Mouse (Mus musculus): ENCODE results near the gene Elovl7. TPM values are rescaled to one million over a fixed set of nuclear protein-coding genes. Genes with fewer than 3 reads are reported as not detected.

The Elovl7 gene
- 12.3 and 12.5 TPM in 2 replicates for polyA plus RNA-seq (2015; fragmentation: Nextera tagmentation; extraction: Ambion mirVana)

- H3K27ac ChIP-seq (ENCODE audit: low read length): no peak within 1 kb of the TSS
- no peaks in the 10 kb centered on the region for H3K9me3 ChIP-seq (ENCODE audit: control insufficient read depth, low read length)
- under 1% methylated on average over 27 of the region's 40 CpGs for WGBS
- peak within 1 kb of the TSS; percentile 71 for H3K4me3 ChIP-seq (ENCODE audit: low read length)
- peaks cover 5% of the 10 kb centered on the region for H3K27me3 ChIP-seq (ENCODE audit: control insufficient read depth, insufficient read depth, low read depth, low read length)
- peak within 1 kb of the TSS; percentile 97 for H3K4me2 ChIP-seq (ENCODE audit: low read depth, low read length)
- H3K36me3 ChIP-seq (ENCODE audit: control insufficient read depth, insufficient read depth, low read length): no peaks in the 10 kb centered on the region
- peak; percentile 98 for ATAC-seq (ENCODE audit: low read depth)
- peak within 1 kb of the TSS; percentile 80 for H3K9ac ChIP-seq (ENCODE audit: low read length)
- H3K4me1 ChIP-seq (replicated peaks; ENCODE audit: control insufficient read depth, insufficient read depth, low read length): no peaks in the 10 kb centered on the region; the same call in 1 of the 2 replicates
Observed at GRCm38 (mm10) chr13:108214081-108214484, at the start of gene Elovl7. Elovl7 (plus strand) TSS chr13:108214404.

GRCm38 (mm10) chr13:108164621-108165020 is 49.6 kb upstream of the Elovl7 start:
- no peak for ATAC-seq (ENCODE audit: low read depth)
- 86% methylated on average over 3 of the region's 3 CpGs for WGBS

DNA sequence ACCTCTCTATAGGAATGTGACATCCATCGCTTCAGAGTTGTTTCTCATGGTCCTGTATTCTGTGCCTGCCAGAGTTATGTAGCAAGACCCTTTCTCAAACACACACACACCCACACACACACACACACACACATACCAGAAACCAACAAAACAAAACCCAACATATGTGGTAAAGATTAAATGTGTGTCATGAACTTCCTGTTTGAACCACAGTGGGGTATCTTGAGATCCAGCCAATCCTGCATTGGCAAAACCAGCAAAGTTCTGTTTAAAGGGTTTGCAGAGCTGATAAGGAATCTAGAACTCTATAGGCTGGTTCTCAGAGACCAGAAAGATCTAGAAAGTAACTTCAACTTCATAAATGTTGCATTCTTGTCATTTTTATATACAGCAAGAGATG is 44.2 kb upstream of the Elovl7 start:
- WGBS: 86% methylated on average over 1 of the region's 1 CpGs
- Histone ChIP-seq H3K36me3 (ENCODE audit: control insufficient read depth, insufficient read depth, low read length) (peaks cover 2% of the 10 kb centered on the region; the same call in 1 of the 2 replicates), H3K9me3 (ENCODE audit: control insufficient read depth, low read length) (no peaks in the 10 kb centered on the region), H3K4me2 (ENCODE audit: low read depth, low read length) (no peak overlapping the region), H3K4me3 (ENCODE audit: low read length) (no peak overlapping the region), H3K27me3 (ENCODE audit: control insufficient read depth, insufficient read depth, low read depth, low read length) (no peaks in the 10 kb centered on the region), H3K9ac (ENCODE audit: low read length) (no peak overlapping the region), H3K4me1 (replicated peaks; ENCODE audit: control insufficient read depth, insufficient read depth, low read length) (no peaks in the 10 kb centered on the region), H3K27ac (ENCODE audit: low read length) (no peak overlapping the region)
- no peak for ATAC-seq (ENCODE audit: low read depth)

More at GRCm38 (mm10) chr13:108164621-108165020, 49.6 kb upstream of the Elovl7 start:
- no peak overlapping the region for H3K27ac ChIP-seq (ENCODE audit: low read length)
- no peaks in the 10 kb centered on the region for H3K9me3 ChIP-seq (ENCODE audit: control insufficient read depth, low read length)
- H3K27me3 ChIP-seq (ENCODE audit: control insufficient read depth, insufficient read depth, low read depth, low read length): no peaks in the 10 kb centered on the region
- H3K9ac ChIP-seq (ENCODE audit: low read length): no peak overlapping the region
- no peak overlapping the region for H3K4me2 ChIP-seq (ENCODE audit: low read depth, low read length)
- no peaks in the 10 kb centered on the region; the same call in 1 of the 2 replicates for H3K36me3 ChIP-seq (ENCODE audit: control insufficient read depth, insufficient read depth, low read length)
- peaks cover 3% of the 10 kb centered on the region for H3K4me1 ChIP-seq (replicated peaks; ENCODE audit: control insufficient read depth, insufficient read depth, low read length)
- no peak overlapping the region for H3K4me3 ChIP-seq (ENCODE audit: low read length)

GRCm38 (mm10) chr13:108170511-108170910 is 43.7 kb upstream of the Elovl7 start:
- no peak overlapping the region for H3K4me3 ChIP-seq (ENCODE audit: low read length)
- WGBS: 82% methylated on average over 8 of the region's 8 CpGs
- H3K9ac ChIP-seq (ENCODE audit: low read length): no peak overlapping the region
- peaks cover 4% of the 10 kb centered on the region; the same call in 1 of the 2 replicates for H3K36me3 ChIP-seq (ENCODE audit: control insufficient read depth, insufficient read depth, low read length)
- H3K4me1 ChIP-seq (replicated peaks; ENCODE audit: control insufficient read depth, insufficient read depth, low read length): no peaks in the 10 kb centered on the region
- no peak overlapping the region for H3K4me2 ChIP-seq (ENCODE audit: low read depth, low read length)
- no peaks in the 10 kb centered on the region for H3K27me3 ChIP-seq (ENCODE audit: control insufficient read depth, insufficient read depth, low read depth, low read length)
- H3K9me3 ChIP-seq (ENCODE audit: control insufficient read depth, low read length): no peaks in the 10 kb centered on the region
- ATAC-seq (ENCODE audit: low read depth): no peak
- no peak overlapping the region for H3K27ac ChIP-seq (ENCODE audit: low read length)

DNA sequence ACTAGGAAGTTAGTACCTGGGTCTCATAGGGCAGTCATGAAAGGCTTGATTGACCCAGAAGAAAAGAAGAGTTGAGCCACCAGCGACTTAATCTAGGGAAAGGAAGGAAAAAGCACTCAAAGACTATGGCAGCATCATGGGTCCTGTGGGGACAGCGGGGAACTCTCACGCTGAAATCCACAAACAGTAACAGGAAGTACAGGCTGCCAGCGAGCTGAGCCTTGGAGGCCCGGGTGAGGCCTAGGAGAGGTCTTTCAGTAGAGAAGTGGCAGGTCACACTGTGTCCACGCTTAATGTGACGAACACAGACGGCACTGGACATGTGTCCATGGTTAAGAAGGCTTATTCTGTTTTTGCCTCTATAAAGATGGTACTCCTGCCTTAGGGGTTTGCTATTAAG is 34.6 kb upstream of the Elovl7 start:
- no peaks in the 10 kb centered on the region for H3K27me3 ChIP-seq (ENCODE audit: control insufficient read depth, insufficient read depth, low read depth, low read length)
- ATAC-seq (ENCODE audit: low read depth): no peak
- no peaks in the 10 kb centered on the region for H3K4me1 ChIP-seq (replicated peaks; ENCODE audit: control insufficient read depth, insufficient read depth, low read length)
- WGBS: 83% methylated on average over 8 of the region's 8 CpGs
- H3K9ac ChIP-seq (ENCODE audit: low read length): no peak overlapping the region
- no peak overlapping the region for H3K4me2 ChIP-seq (ENCODE audit: low read depth, low read length)
- H3K9me3 ChIP-seq (ENCODE audit: control insufficient read depth, low read length): no peaks in the 10 kb centered on the region
- H3K4me3 ChIP-seq (ENCODE audit: low read length): no peak overlapping the region
- peaks cover 16% of the 10 kb centered on the region for H3K36me3 ChIP-seq (ENCODE audit: control insufficient read depth, insufficient read depth, low read length)
- H3K27ac ChIP-seq (ENCODE audit: low read length): no peak overlapping the region

DNA sequence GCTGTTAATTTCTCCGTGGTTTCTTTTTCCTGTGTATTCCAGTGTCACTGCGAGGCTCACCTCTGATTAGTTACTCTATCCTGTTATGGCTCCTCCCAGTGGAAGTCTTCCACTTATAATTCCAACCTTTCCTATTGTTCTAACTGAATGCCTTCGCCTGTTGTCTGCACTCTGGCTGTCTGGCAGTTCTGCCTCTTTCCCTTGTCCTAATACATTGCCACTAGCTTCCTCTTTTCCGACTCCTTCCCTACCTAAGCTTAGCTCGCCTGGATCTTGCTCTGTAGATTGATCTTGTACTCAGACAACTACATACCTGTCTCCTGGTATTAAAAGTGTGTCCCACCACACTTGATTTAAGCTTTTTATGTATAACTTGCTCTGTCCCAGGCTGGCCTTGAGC is 33.4 kb upstream of the Elovl7 start:
- H3K9me3 ChIP-seq (ENCODE audit: control insufficient read depth, low read length): no peaks in the 10 kb centered on the region
- H3K4me2 ChIP-seq (ENCODE audit: low read depth, low read length): no peak overlapping the region
- H3K27ac ChIP-seq (ENCODE audit: low read length): no peak overlapping the region
- 82% methylated on average over 5 of the region's 5 CpGs for WGBS
- H3K27me3 ChIP-seq (ENCODE audit: control insufficient read depth, insufficient read depth, low read depth, low read length): no peaks in the 10 kb centered on the region
- no peak overlapping the region for H3K9ac ChIP-seq (ENCODE audit: low read length)
- no peak overlapping the region for H3K4me3 ChIP-seq (ENCODE audit: low read length)
- no peak for ATAC-seq (ENCODE audit: low read depth)
- H3K36me3 ChIP-seq (ENCODE audit: control insufficient read depth, insufficient read depth, low read length): peaks cover 22% of the 10 kb centered on the region
- no peaks in the 10 kb centered on the region for H3K4me1 ChIP-seq (replicated peaks; ENCODE audit: control insufficient read depth, insufficient read depth, low read length)

DNA sequence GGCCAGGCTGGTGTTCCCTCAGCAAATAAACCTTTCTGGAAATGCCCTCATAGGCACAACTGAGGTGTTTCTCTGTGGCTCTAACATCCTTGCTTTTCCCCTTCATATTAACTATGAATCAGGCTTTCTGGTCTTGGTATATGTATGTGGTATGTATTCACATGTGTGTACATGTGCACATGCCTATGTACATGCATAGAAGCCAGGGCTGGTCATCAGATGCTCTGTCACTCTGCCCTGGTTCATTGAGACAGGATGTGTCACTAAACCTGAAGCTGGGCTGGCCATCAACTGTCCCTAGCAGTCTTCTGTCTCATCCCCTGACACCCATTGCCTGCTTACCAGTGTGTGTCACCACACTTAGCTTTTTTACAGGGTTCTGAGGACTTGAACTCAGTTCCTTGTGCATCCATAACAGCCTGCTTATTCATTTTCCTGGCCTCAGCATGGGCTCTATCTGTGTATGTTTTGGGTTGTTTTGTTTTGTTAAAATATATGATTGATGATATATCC is 29.4 kb upstream of the Elovl7 start:
- Histone ChIP-seq H3K4me3 (ENCODE audit: low read length) (no peak overlapping the region), H3K9ac (ENCODE audit: low read length) (no peak overlapping the region), H3K9me3 (ENCODE audit: control insufficient read depth, low read length) (no peaks in the 10 kb centered on the region), H3K4me1 (replicated peaks; ENCODE audit: control insufficient read depth, insufficient read depth, low read length) (no peaks in the 10 kb centered on the region), H3K27me3 (ENCODE audit: control insufficient read depth, insufficient read depth, low read depth, low read length) (no peaks in the 10 kb centered on the region), H3K36me3 (ENCODE audit: control insufficient read depth, insufficient read depth, low read length) (peaks cover 24% of the 10 kb centered on the region), H3K27ac (ENCODE audit: low read length) (no peak overlapping the region), H3K4me2 (ENCODE audit: low read depth, low read length) (no peak overlapping the region)
- ATAC-seq (ENCODE audit: low read depth): no peak

DNA sequence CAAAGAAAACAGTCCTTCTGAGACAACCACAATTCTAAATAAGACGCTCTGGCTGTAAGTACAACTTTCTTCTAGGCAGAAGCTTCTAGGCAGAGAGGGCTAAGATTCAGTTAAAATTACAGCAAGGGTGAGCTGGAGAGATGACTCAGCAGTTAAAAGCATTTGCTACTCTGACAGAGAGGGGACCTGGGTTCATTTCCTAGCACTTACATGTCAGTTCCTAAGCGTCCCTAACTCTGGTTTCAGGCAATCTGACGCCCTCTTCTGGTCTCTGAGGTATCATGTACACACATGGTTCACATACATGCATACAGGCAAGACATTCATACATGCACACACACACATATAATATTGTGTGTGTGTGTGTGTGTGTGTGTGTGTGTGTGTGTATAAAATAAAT is 28.7 kb upstream of the Elovl7 start:
- H3K9ac ChIP-seq (ENCODE audit: low read length): no peak overlapping the region
- no peak overlapping the region for H3K27ac ChIP-seq (ENCODE audit: low read length)
- no peak for ATAC-seq (ENCODE audit: low read depth)
- WGBS: 89% methylated on average over 3 of the region's 3 CpGs
- no peaks in the 10 kb centered on the region for H3K9me3 ChIP-seq (ENCODE audit: control insufficient read depth, low read length)
- peaks cover 23% of the 10 kb centered on the region for H3K36me3 ChIP-seq (ENCODE audit: control insufficient read depth, insufficient read depth, low read length)
- H3K27me3 ChIP-seq (ENCODE audit: control insufficient read depth, insufficient read depth, low read depth, low read length): no peaks in the 10 kb centered on the region
- no peaks in the 10 kb centered on the region for H3K4me1 ChIP-seq (replicated peaks; ENCODE audit: control insufficient read depth, insufficient read depth, low read length)
- no peak overlapping the region for H3K4me3 ChIP-seq (ENCODE audit: low read length)
- H3K4me2 ChIP-seq (ENCODE audit: low read depth, low read length): no peak overlapping the region

DNA sequence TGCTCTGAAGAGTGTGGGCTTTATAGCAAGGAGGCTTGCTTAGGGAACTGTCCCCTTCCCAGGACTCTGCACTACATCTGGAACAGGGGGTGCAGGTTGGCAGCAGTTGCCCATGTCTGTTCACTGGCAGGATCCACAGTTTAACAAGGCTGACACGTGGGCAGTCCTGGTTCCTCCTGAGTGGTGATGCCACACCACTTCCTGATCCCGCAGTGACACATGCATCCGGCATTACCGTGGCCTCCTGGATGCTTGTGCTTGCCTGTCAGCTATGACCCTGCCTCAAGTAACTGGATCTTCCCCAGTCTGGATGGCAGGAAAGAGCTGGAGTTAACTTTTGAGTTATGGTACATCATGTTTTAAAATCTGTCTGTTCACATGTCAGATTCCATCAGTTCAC is 26.2 kb upstream of the Elovl7 start:
- Histone ChIP-seq H3K4me3 (ENCODE audit: low read length) (no peak overlapping the region), H3K36me3 (ENCODE audit: control insufficient read depth, insufficient read depth, low read length) (peaks cover 19% of the 10 kb centered on the region), H3K4me1 (replicated peaks; ENCODE audit: control insufficient read depth, insufficient read depth, low read length) (no peaks in the 10 kb centered on the region), H3K4me2 (ENCODE audit: low read depth, low read length) (no peak overlapping the region), H3K27ac (ENCODE audit: low read length) (no peak overlapping the region), H3K9me3 (ENCODE audit: control insufficient read depth, low read length) (no peaks in the 10 kb centered on the region), H3K9ac (ENCODE audit: low read length) (no peak overlapping the region), H3K27me3 (ENCODE audit: control insufficient read depth, insufficient read depth, low read depth, low read length) (no peaks in the 10 kb centered on the region)
- 81% methylated on average over 4 of the region's 4 CpGs for WGBS
- no peak for ATAC-seq (ENCODE audit: low read depth)

All from lung, embryonic 16.5 days (tissue).